Comparison of ENCODE assay signal across 38 mouse cellular contexts in the genomic region with DNA sequence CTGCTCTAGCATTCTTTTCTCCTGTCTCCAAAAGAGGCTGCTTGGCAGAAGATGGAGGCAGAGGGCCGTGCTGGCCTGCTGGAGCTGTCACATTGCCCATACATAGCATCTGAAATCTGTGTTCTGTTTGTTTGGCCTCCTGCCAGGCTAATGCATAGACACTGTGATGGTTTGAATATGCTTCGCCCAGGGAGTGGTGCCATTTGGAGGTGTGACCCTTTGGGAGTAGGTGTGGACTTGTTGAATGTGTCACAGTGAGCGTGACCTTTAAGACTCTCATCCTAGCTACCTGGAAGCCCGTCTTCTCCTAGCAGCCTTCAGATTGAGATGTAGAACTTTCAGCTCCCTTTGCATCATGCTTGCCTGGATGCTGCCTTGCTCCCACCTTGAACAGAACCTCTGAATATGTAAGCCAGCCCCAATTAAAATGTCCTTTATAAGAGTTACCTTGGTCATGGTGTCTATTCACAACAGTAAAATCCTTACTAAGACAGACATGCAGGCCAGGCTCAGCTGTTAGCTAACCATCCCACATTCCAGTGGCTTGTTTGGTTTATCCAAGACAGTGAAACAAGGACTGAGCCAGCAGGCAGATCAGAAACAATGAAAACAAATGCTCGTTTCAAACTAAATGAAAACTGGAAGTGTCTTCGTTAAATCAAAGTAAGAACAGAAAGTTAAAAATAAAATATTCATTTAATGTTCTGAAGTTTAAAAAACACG. TPM values are rescaled to one million over a fixed set of nuclear protein-coding genes. Genes with fewer than 3 reads are reported as not detected.
DNase-seq lines count a peak whose midpoint lies in the region; ATAC-seq and TF ChIP-seq lines count a peak whose summit lies in the region.
"Had no signal": no experiment of that assay in that cellular context is flagged by ENCODE, and none has a peak within 500 bp of the region (broad histone marks: within the 10 kb centered on the region; RNA-seq: fewer than 3 reads in every experiment).

No protein-coding gene starts in this region.

- H3K4me1 ChIP-seq in forebrain, embryonic 16.5 days (replicated peaks; ENCODE audit: control insufficient read depth, insufficient read depth, low read length), result 0 out of 2 replicates have a peak, but pooled peaks cover 2% of the 10 kb centered on the region
- H3K4me1 ChIP-seq in forebrain, embryonic 14.5 days (ENCODE audit: control insufficient read depth, insufficient read depth, low read length), result no peaks in the 10 kb centered on the region
- no peaks in the 10 kb centered on the region for H3K4me1 ChIP-seq in lung, embryonic 14.5 days (ENCODE audit: insufficient read depth)
- no peaks in the 10 kb centered on the region for H3K4me1 ChIP-seq in lung, postnatal 0 days (ENCODE audit: insufficient read depth, low read depth, low read length)
- no peaks in the 10 kb centered on the region for H3K4me1 ChIP-seq in midbrain, embryonic 14.5 days (ENCODE audit: control insufficient read depth, insufficient read depth, low read length)
- H3K4me1 ChIP-seq: forebrain, embryonic 12.5 days; heart, embryonic 13.5 days; hindbrain, embryonic 10.5 days; hindbrain, embryonic 15.5 days; limb, embryonic 15.5 days; liver, embryonic 13.5 days; neural tube, embryonic 13.5 days; stomach, embryonic 15.5 days had no signal

- no peak overlapping the region for H3K9ac ChIP-seq in forebrain, embryonic 16.5 days (replicated peaks; ENCODE audit: low read depth, low read length)
- no peak overlapping the region for H3K9ac ChIP-seq in forebrain, embryonic 14.5 days (ENCODE audit: low read length)
- H3K9ac ChIP-seq in lung, embryonic 14.5 days, result no peak overlapping the region
- H3K9ac ChIP-seq in lung, postnatal 0 days (replicated peaks; ENCODE audit: low read depth), result no peak overlapping the region
- no peak overlapping the region for H3K9ac ChIP-seq in midbrain, embryonic 14.5 days (replicated peaks; ENCODE audit: low read length)
- H3K9ac ChIP-seq: embryonic facial prominence, embryonic 13.5 days; forebrain, embryonic 12.5 days; heart, embryonic 13.5 days; hindbrain, embryonic 15.5 days; limb, embryonic 15.5 days; liver, embryonic 13.5 days; neural tube, embryonic 13.5 days; stomach, embryonic 15.5 days had no signal

- no peak overlapping the region for H3K4me3 ChIP-seq in forebrain, embryonic 16.5 days (replicated peaks; ENCODE audit: low read length)
- no peak overlapping the region for H3K4me3 ChIP-seq in forebrain, embryonic 14.5 days (ENCODE audit: low read depth, low read length)
- H3K4me3 ChIP-seq in lung, embryonic 14.5 days (ENCODE audit: low read depth, low read length), result no peak overlapping the region
- no peak overlapping the region for H3K4me3 ChIP-seq in lung, postnatal 0 days (ENCODE audit: low read depth, low read length)
- no peak overlapping the region for H3K4me3 ChIP-seq in midbrain, embryonic 14.5 days (replicated peaks; ENCODE audit: low read depth, low read length)
- H3K4me3 ChIP-seq: embryonic facial prominence, embryonic 13.5 days; erythroblast, embryonic 14.5 days; forebrain, embryonic 12.5 days; gastrocnemius, adult 2 months; heart, adult 2 months; heart, embryonic 13.5 days; hindbrain, embryonic 10.5 days; hindbrain, embryonic 15.5 days; limb, embryonic 10.5 days; limb, embryonic 15.5 days; liver, embryonic 13.5 days; neural tube, embryonic 13.5 days; stomach, embryonic 15.5 days had no signal

- 0 out of 2 replicates have a peak, but pooled peaks have one; percentile 20 for ATAC-seq in forebrain, embryonic 16.5 days
- ATAC-seq in forebrain, embryonic 14.5 days, result no peak
- peak; percentile 47; the same call in 1 of the 2 replicates for ATAC-seq in lung, embryonic 14.5 days (ENCODE audit: insufficient read depth)
- no peak for ATAC-seq in lung, postnatal 0 days
- no peak for ATAC-seq in midbrain, embryonic 14.5 days (ENCODE audit: low FRiP score, low TSS enrichment)
- ATAC-seq: activated CD4-positive, CD25-positive, alpha-beta regulatory T cell, adult 4 months; inflammation-experienced regulatory T-cells, adult 6 months had no signal

- no peaks in the 10 kb centered on the region for H3K9me3 ChIP-seq in forebrain, embryonic 16.5 days (ENCODE audit: control insufficient read depth, low read length)
- H3K9me3 ChIP-seq in forebrain, embryonic 14.5 days (replicated peaks; ENCODE audit: control insufficient read depth, low read length), result no peaks in the 10 kb centered on the region
- no peaks in the 10 kb centered on the region for H3K9me3 ChIP-seq in lung, embryonic 14.5 days (ENCODE audit: low read depth, low read length)
- H3K9me3 ChIP-seq in lung, postnatal 0 days (ENCODE audit: low read length), result no peaks in the 10 kb centered on the region
- no peaks in the 10 kb centered on the region for H3K9me3 ChIP-seq in midbrain, embryonic 14.5 days (ENCODE audit: control insufficient read depth, low read length)
- H3K9me3 ChIP-seq: embryonic facial prominence, embryonic 13.5 days; forebrain, embryonic 12.5 days; heart, embryonic 13.5 days; hindbrain, embryonic 10.5 days; hindbrain, embryonic 15.5 days; limb, embryonic 10.5 days; limb, embryonic 15.5 days; liver, embryonic 13.5 days; neural tube, embryonic 13.5 days; stomach, embryonic 15.5 days had no signal

- no peaks in the 10 kb centered on the region for H3K27me3 ChIP-seq in forebrain, embryonic 16.5 days (replicated peaks; ENCODE audit: control insufficient read depth, insufficient read depth, low read length)
- H3K27me3 ChIP-seq in forebrain, embryonic 14.5 days (replicated peaks; ENCODE audit: control insufficient read depth, insufficient read depth, low read length), result no peaks in the 10 kb centered on the region
- no peaks in the 10 kb centered on the region for H3K27me3 ChIP-seq in lung, embryonic 14.5 days (ENCODE audit: insufficient read depth, low read length)
- no peaks in the 10 kb centered on the region for H3K27me3 ChIP-seq in lung, postnatal 0 days (replicated peaks; ENCODE audit: insufficient read depth, low read length)
- H3K27me3 ChIP-seq in midbrain, embryonic 14.5 days (ENCODE audit: control insufficient read depth, insufficient read depth, low read length), result no peaks in the 10 kb centered on the region
- H3K27me3 ChIP-seq: embryonic facial prominence, embryonic 13.5 days; forebrain, embryonic 12.5 days; heart, embryonic 13.5 days; hindbrain, embryonic 15.5 days; limb, embryonic 15.5 days; liver, embryonic 13.5 days; neural tube, embryonic 13.5 days; stomach, embryonic 15.5 days had no signal

- no peak overlapping the region for H3K4me2 ChIP-seq in forebrain, embryonic 16.5 days (ENCODE audit: low read length)
- H3K4me2 ChIP-seq in forebrain, embryonic 14.5 days (ENCODE audit: low read length), result no peak overlapping the region
- no peak overlapping the region for H3K4me2 ChIP-seq in lung, embryonic 14.5 days
- H3K4me2 ChIP-seq in lung, postnatal 0 days (replicated peaks; ENCODE audit: low read depth, low read length), result no peak overlapping the region
- H3K4me2 ChIP-seq in midbrain, embryonic 14.5 days (ENCODE audit: low read length), result no peak overlapping the region
- H3K4me2 ChIP-seq: embryonic facial prominence, embryonic 13.5 days; forebrain, embryonic 12.5 days; heart, embryonic 13.5 days; hindbrain, embryonic 15.5 days; limb, embryonic 15.5 days; liver, embryonic 13.5 days; midbrain, embryonic 11.5 days; neural tube, embryonic 13.5 days; stomach, embryonic 15.5 days had no signal

- no peak for DNase-seq in forebrain, embryonic 14.5 days (ENCODE audit: low spot score)
- DNase-seq in lung, embryonic 14.5 days, result peak; percentile 69
- no peak for DNase-seq in lung, postnatal 0 days (ENCODE audit: low spot score)
- DNase-seq in ZHBTc4 (ENCODE audit: low read depth, low spot score), result peak; percentile 73
- DNase-seq in midbrain, embryonic 14.5 days, result no peak
- DNase-seq in kidney, postnatal 25 days, result no peak
- DNase-seq: adrenal gland, adult 2 months; cerebellum, adult 9-10 months; cerebellum, postnatal 36 days; gastrocnemius, adult 2 months; gastrocnemius, postnatal 36 days; heart, adult 2 months; heart, postnatal 10 days; kidney, adult 11 months; kidney, postnatal 14 days; liver, embryonic 13.5 days; lung, adult 18-20 months; lung, postnatal 36 days; right cerebral cortex, postnatal 25 days; thymus, postnatal 14 days had no signal

- TF ChIP-seq EP300 in lung, postnatal 0 days (IDR thresholded peaks at IDR 0.05), result no peak

- H3K27ac ChIP-seq in forebrain, embryonic 16.5 days (ENCODE audit: low read length), result no peak overlapping the region
- no peak overlapping the region for H3K27ac ChIP-seq in forebrain, embryonic 14.5 days (ENCODE audit: low read depth, low read length)
- H3K27ac ChIP-seq in lung, embryonic 14.5 days (ENCODE audit: low read depth), result no peak overlapping the region
- H3K27ac ChIP-seq in lung, postnatal 0 days (ENCODE audit: low read length), result no peak overlapping the region
- no peak overlapping the region for H3K27ac ChIP-seq in midbrain, embryonic 14.5 days (replicated peaks; ENCODE audit: low read depth, low read length)
- H3K27ac ChIP-seq: embryonic facial prominence, embryonic 13.5 days; forebrain, embryonic 12.5 days; gastrocnemius, adult 2 months; heart, adult 2 months; heart, embryonic 13.5 days; hindbrain, embryonic 10.5 days; hindbrain, embryonic 15.5 days; limb, embryonic 10.5 days; limb, embryonic 15.5 days; liver, embryonic 13.5 days; neural tube, embryonic 13.5 days; stomach, embryonic 15.5 days had no signal

- WGBS in forebrain, embryonic 16.5 days, result 59% methylated on average over 7 of the region's 7 CpGs
- 63% methylated on average over 7 of the region's 7 CpGs for WGBS in forebrain, embryonic 14.5 days
- 46% methylated on average over 7 of the region's 7 CpGs for WGBS in lung, embryonic 14.5 days
- WGBS in lung, postnatal 0 days, result 56% methylated on average over 7 of the region's 7 CpGs
- 78% methylated on average over 7 of the region's 7 CpGs for WGBS in midbrain, embryonic 14.5 days

- no peaks in the 10 kb centered on the region for H3K36me3 ChIP-seq in forebrain, embryonic 16.5 days (ENCODE audit: control insufficient read depth, insufficient read depth)
- no peaks in the 10 kb centered on the region for H3K36me3 ChIP-seq in forebrain, embryonic 14.5 days (ENCODE audit: control insufficient read depth, insufficient read depth, low read length)
- H3K36me3 ChIP-seq in lung, embryonic 14.5 days (ENCODE audit: insufficient read depth), result no peaks in the 10 kb centered on the region
- H3K36me3 ChIP-seq in lung, postnatal 0 days (ENCODE audit: insufficient read depth, low read length), result no peaks in the 10 kb centered on the region
- no peaks in the 10 kb centered on the region for H3K36me3 ChIP-seq in midbrain, embryonic 14.5 days (ENCODE audit: control insufficient read depth, insufficient read depth, low read length)
- H3K36me3 ChIP-seq: embryonic facial prominence, embryonic 13.5 days; forebrain, embryonic 12.5 days; heart, embryonic 13.5 days; hindbrain, embryonic 10.5 days; hindbrain, embryonic 15.5 days; limb, embryonic 10.5 days; limb, embryonic 15.5 days; liver, embryonic 13.5 days; neural tube, embryonic 13.5 days; stomach, embryonic 15.5 days had no signal

- TF ChIP-seq CTCF in lung, embryonic 14.5 days (IDR thresholded peaks at IDR 0.05; ENCODE audit: low read depth), result no peak
- TF ChIP-seq CTCF in lung, postnatal 0 days (IDR thresholded peaks at IDR 0.05), result no peak

RNA-seq across cellular contexts. Expression of gene Gm10985, which starts 1.5 kb away (rescaled TPM):
- polyA plus RNA-seq in forebrain, embryonic 16.5 days (2015; fragmentation: Nextera tagmentation; extraction: Ambion mirVana), result not detected in 2 replicates
- not detected in 2 replicates for polyA plus RNA-seq in forebrain, embryonic 14.5 days (2014; fragmentation: Nextera tagmentation; extraction: Ambion mirVana)
- polyA plus RNA-seq in lung, embryonic 14.5 days (2014; fragmentation: Nextera tagmentation; extraction: Ambion mirVana), result not detected in 2 replicates
- not detected in 2 replicates for polyA plus RNA-seq in lung, postnatal 0 days (2015; fragmentation: Nextera tagmentation; extraction: Ambion mirVana)
- polyA plus RNA-seq in midbrain, embryonic 14.5 days (2014; fragmentation: Nextera tagmentation; extraction: Ambion mirVana), result not detected in 2 replicates
- polyA plus RNA-seq: activated CD4-positive, CD25-positive, alpha-beta regulatory T cell, adult 4 months; adrenal gland, adult 2 months; embryonic facial prominence, embryonic 13.5 days; erythroblast, embryonic 14.5 days; forebrain, embryonic 12.5 days; frontal cortex, adult 2 months; heart, adult 2 months; heart, embryonic 13.5 days; hindbrain, embryonic 10.5 days; hindbrain, embryonic 15.5 days; inflammation-experienced regulatory T-cells, adult 6 months; kidney, embryonic 14.5 days; limb, embryonic 10.5 days; limb, embryonic 15.5 days; liver, embryonic 13.5 days; midbrain, embryonic 11.5 days; midbrain, postnatal 0 days; neural tube, embryonic 13.5 days; stomach, embryonic 15.5 days; urinary bladder, adult 2 months had no signal

RNA-seq across cellular contexts. Expression of gene Ufm1, which starts 17.3 kb away (rescaled TPM):
- 98.8 and 121 TPM in 2 replicates for polyA plus RNA-seq in forebrain, embryonic 16.5 days (2015; fragmentation: Nextera tagmentation; extraction: Ambion mirVana)
- 102 and 106 TPM in 2 replicates for polyA plus RNA-seq in forebrain, embryonic 14.5 days (2014; fragmentation: Nextera tagmentation; extraction: Ambion mirVana)
- polyA plus RNA-seq in lung, embryonic 14.5 days (2014; fragmentation: Nextera tagmentation; extraction: Ambion mirVana), result 101 and 103 TPM in 2 replicates
- polyA plus RNA-seq in lung, postnatal 0 days (2015; fragmentation: Nextera tagmentation; extraction: Ambion mirVana), result 89.7 and 91.3 TPM in 2 replicates
- 75.5 and 90.7 TPM in 2 replicates for polyA plus RNA-seq in midbrain, embryonic 14.5 days (2014; fragmentation: Nextera tagmentation; extraction: Ambion mirVana)

Comparison
In these comparisons a context has a peak if more than half of its experiments do, and no peak if none do; other contexts are left out.
1. ATAC-seq: peak in forebrain, embryonic 16.5 days (single experiment) and lung, embryonic 14.5 days (single experiment); none in forebrain, embryonic 14.5 days (single experiment), lung, postnatal 0 days (single experiment) and midbrain, embryonic 14.5 days (single experiment).
2. DNase-seq: peak in lung, embryonic 14.5 days (single experiment) and ZHBTc4 (single experiment); none in forebrain, embryonic 14.5 days (single experiment), lung, postnatal 0 days (single experiment), midbrain, embryonic 14.5 days (single experiment) and kidney, postnatal 25 days (0 of 2).